Mouse (Mus musculus) neural tube, embryonic 11.5 days (tissue): ENCODE data around the gene Ptpn21. TPM values are rescaled to one million over a fixed set of nuclear protein-coding genes. Genes with fewer than 3 reads are reported as not detected.

Source experiments
- ATAC-seq: fragments of 200-750 bp; cut with Nextera tagmentation; 2 replicates; pipeline ENCODE4 v1.8.0; 2017; ENCODE audit warnings: moderate number of reproducible peaks, mild to moderate bottlenecking, moderate TSS enrichment, moderate library complexity; ENCODE audit not compliant: insufficient read depth, low FRiP score, low TSS enrichment
- DNase-seq: peaks from one replicate; pipeline ENCODE4 v3.0.0-alpha.2; 2015; ENCODE audit warnings: low spot score
- H3K27ac ChIP-seq: fragments of 300-500 bp; sonication (generic); 2 replicates; pipeline ENCODE4 v1.5.1; 2014; ENCODE audit warnings: low read depth, mild to moderate bottlenecking, low read length
- H3K27me3 ChIP-seq: fragments of 300-500 bp; sonication (generic); 2 replicates; pipeline ENCODE4 v1.6.1; 2014; ENCODE audit warnings: mild to moderate bottlenecking, low read length, mixed read lengths; ENCODE audit not compliant: control insufficient read depth, insufficient read depth
- H3K36me3 ChIP-seq: fragments of 300-500 bp; sonication (generic); 2 replicates; pipeline ENCODE4 v1.6.1; 2014; ENCODE audit warnings: mild to moderate bottlenecking, low read length, moderate library complexity, mixed read lengths; ENCODE audit not compliant: control insufficient read depth, insufficient read depth
- H3K4me1 ChIP-seq: fragments of 300-500 bp; sonication (generic); 2 replicates; pipeline ENCODE4 v1.6.1; 2014; ENCODE audit warnings: low read length, mixed read lengths; ENCODE audit not compliant: control insufficient read depth, insufficient read depth
- H3K4me2 ChIP-seq: fragments of 300-500 bp; sonication (generic); 2 replicates; pipeline ENCODE4 v1.6.1; 2014; ENCODE audit warnings: low read depth, mild to moderate bottlenecking, moderate library complexity
- H3K4me3 ChIP-seq: fragments of 300-500 bp; sonication (generic); 2 replicates; pipeline ENCODE4 v1.5.1; 2014; ENCODE audit warnings: low read depth, low read length
- H3K9ac ChIP-seq: fragments of 300-500 bp; sonication (generic); 2 replicates; pipeline ENCODE4 v1.6.1; 2014; ENCODE audit warnings: mild to moderate bottlenecking, low read length
- H3K9me3 ChIP-seq: fragments of 300-500 bp; sonication (generic); 2 replicates; pipeline ENCODE4 v1.6.1; 2016; ENCODE audit warnings: low read length; ENCODE audit not compliant: control insufficient read depth
- WGBS: fragments of 180-500 bp; shearing (Covaris S2); extraction: QIAGEN DNeasy Blood & Tissue Kit; methylation state at CpG from one replicate; pipeline ENCODE4 v1.1.7; 2014; 5-methylcytosine and 5-hydroxymethylcytosine counted together
- polyA plus RNA-seq: library from polyadenylated mRNA; unstranded; fragments of >200 nt; fragmentation: Nextera tagmentation; extraction: Ambion mirVana; gene quantifications from 2 replicates; pipeline ENCODE4 v1.2.1, GENCODE M21; 2014

Gene Ptpn21
- polyA plus RNA-seq, 1 experiment from 2014 or later: 6.6 TPM

DNA sequence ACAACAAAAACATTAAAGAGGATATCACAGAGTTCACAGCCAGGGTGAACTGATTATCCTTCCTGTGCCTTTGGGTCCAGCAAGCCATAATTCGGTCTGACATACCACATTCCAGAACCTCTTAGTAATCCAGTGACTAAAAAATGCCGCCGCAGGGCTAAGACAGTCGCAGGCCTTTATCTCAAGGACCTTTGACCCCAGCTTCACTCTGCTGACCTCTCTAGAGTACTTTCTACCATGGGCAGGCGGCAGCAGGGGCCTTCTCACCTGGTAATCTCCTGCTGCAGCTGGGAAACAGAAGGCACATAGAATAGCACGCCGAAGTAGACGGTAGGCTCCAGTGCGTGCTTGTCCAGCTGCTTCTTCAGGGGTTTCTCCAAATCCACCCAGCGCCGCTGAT is 22.4 kb downstream of the Ptpn21 start:
- Histone ChIP-seq H3K27me3 (no peaks in the 10 kb centered on the region), H3K4me2 (no peak overlapping the region), H3K4me3 (no peak overlapping the region), H3K9me3 (no peaks in the 10 kb centered on the region), H3K4me1 (no peaks in the 10 kb centered on the region), H3K27ac (no peak overlapping the region), H3K36me3 (no peaks in the 10 kb centered on the region), H3K9ac (no peak overlapping the region)
- 40% methylated on average over 11 of the region's 11 CpGs for WGBS
- ATAC-seq (no peak), DNase-seq (no peak)

DNA sequence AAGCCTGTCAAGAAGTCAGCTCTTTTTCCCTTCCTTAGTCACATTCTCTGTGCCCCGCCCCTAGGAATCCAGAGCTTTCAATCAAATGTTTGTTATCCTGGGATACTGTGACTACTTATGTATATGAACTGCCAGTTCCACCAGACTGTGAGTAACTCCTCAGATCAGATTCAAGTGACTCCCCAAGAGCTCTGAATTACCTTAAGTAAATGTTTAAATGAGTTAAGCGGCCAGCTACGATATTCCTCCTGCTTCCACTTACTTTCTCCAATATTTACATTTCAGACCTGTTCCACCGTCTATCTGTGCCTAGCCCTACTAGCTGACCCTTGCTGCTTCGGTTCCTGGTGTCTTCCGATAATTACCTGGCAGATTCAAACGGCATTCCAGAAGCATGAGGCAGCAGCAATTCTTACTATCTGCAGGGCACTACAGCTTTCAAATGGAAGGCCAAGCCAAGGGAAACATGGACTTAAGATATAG is 23.5 kb downstream of the Ptpn21 start:
- no peak for ATAC-seq
- no peak overlapping the region for H3K27ac ChIP-seq
- no peak overlapping the region for H3K4me2 ChIP-seq
- no peaks in the 10 kb centered on the region for H3K9me3 ChIP-seq
- no peak for DNase-seq
- no peaks in the 10 kb centered on the region for H3K27me3 ChIP-seq
- no peaks in the 10 kb centered on the region for H3K4me1 ChIP-seq
- 74% methylated on average over 7 of the region's 7 CpGs for WGBS
- no peak overlapping the region for H3K9ac ChIP-seq
- no peaks in the 10 kb centered on the region for H3K36me3 ChIP-seq
- H3K4me3 ChIP-seq: no peak overlapping the region

GRCm38 (mm10) chr12:98712819-98713218 is 24.4 kb downstream of the Ptpn21 start:
- Histone ChIP-seq H3K9me3 (no peaks in the 10 kb centered on the region), H3K4me1 (no peaks in the 10 kb centered on the region), H3K27me3 (no peaks in the 10 kb centered on the region), H3K4me2 (no peak overlapping the region), H3K27ac (no peak overlapping the region), H3K4me3 (no peak overlapping the region), H3K36me3 (no peaks in the 10 kb centered on the region), H3K9ac (no peak overlapping the region)
- WGBS: 75% methylated on average over 6 of the region's 6 CpGs
- ATAC-seq (no peak), DNase-seq (no peak)

DNA sequence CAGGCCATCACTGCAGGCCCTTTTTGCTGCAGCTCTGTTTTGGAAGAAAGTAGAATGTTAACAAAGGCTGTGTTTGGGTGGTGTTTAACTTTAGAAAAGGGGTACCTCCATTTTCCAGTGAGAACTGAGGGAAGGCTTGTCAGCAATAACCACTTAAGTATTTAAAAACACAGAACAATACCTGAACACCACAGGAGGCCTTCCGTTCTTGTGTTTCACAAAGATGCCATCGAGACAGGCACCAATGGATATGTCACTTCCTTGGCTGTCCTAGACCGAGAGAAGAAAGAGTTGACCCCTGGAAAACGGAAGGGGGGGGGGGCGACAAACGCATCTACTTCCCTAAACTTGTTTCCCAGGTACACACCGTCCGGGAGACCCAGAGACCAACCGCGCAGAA is 33.2 kb downstream of the Ptpn21 start:
- no peak for DNase-seq
- Histone ChIP-seq H3K27me3 (no peaks in the 10 kb centered on the region), H3K27ac (no peak overlapping the region), H3K4me3 (no peak overlapping the region), H3K9me3 (no peaks in the 10 kb centered on the region), H3K4me2 (no peak overlapping the region), H3K4me1 (no peaks in the 10 kb centered on the region), H3K36me3 (peaks cover 2% of the 10 kb centered on the region; the same call in 1 of the 2 replicates), H3K9ac (no peak overlapping the region)
- no peak for ATAC-seq
- 78% methylated on average over 10 of the region's 10 CpGs for WGBS

GRCm38 (mm10) chr12:98703554-98703953 is 33.7 kb downstream of the Ptpn21 start:
- no peaks in the 10 kb centered on the region for H3K9me3 ChIP-seq
- H3K27me3 ChIP-seq: no peaks in the 10 kb centered on the region
- WGBS: 75% methylated on average over 2 of the region's 2 CpGs
- no peak overlapping the region for H3K4me2 ChIP-seq
- ATAC-seq (no peak), DNase-seq (no peak)
- no peaks in the 10 kb centered on the region for H3K4me1 ChIP-seq
- H3K4me3 ChIP-seq: no peak overlapping the region
- H3K27ac ChIP-seq: no peak overlapping the region
- H3K36me3 ChIP-seq: peaks cover 2% of the 10 kb centered on the region; the same call in 1 of the 2 replicates
- no peak overlapping the region for H3K9ac ChIP-seq

DNA sequence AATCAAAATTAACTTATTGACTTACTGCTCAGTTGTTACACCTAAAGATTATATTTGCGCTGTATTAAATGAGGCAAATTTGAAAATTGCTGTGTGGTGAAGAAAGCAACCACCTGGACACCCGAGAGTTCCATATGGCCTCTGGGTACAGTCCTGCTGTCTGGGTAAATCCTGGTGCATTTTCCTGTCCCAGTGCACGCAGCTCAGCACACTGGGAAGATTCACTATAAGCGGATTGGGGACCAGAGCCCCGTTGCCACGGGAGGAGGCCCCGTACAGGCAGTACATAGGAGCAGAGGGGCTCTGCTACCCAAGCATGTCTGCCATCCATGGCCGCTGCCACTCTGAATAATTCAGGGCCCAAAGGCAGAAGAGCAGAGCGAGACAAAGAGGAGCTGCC is 35.6 kb downstream of the Ptpn21 start:
- H3K4me2 ChIP-seq: no peak overlapping the region
- H3K27me3 ChIP-seq: no peaks in the 10 kb centered on the region
- H3K36me3 ChIP-seq: peaks cover 2% of the 10 kb centered on the region; the same call in 1 of the 2 replicates
- no peak overlapping the region for H3K9ac ChIP-seq
- WGBS: 87% methylated on average over 9 of the region's 9 CpGs
- no peaks in the 10 kb centered on the region for H3K9me3 ChIP-seq
- no peaks in the 10 kb centered on the region for H3K4me1 ChIP-seq
- DNase-seq (no peak), ATAC-seq (no peak)
- no peak overlapping the region for H3K27ac ChIP-seq
- H3K4me3 ChIP-seq: no peak overlapping the region

DNA sequence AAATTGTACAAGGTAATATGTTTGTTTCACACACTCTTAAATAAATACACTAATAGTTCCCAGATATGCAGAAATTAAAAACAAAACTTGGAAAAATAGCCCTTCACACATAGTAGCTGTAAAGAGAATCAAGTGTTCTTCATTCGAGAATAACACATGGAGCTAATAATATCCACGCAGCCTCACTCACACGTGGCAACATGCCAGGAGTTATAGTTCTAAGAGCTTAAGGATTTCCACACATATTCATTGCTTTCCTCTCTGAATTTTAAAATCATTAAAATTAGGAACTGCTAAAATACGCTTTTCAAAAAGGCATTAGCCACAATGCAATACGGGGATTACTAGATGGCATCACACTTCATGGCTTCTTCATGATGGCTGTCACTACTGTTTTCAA is 40.0 kb downstream of the Ptpn21 start:
- no peak for ATAC-seq
- Histone ChIP-seq H3K9me3 (no peaks in the 10 kb centered on the region), H3K9ac (no peak overlapping the region), H3K4me1 (no peaks in the 10 kb centered on the region), H3K27me3 (no peaks in the 10 kb centered on the region), H3K27ac (no peak overlapping the region), H3K4me3 (no peak overlapping the region), H3K36me3 (no peaks in the 10 kb centered on the region; the same call in 1 of the 2 replicates), H3K4me2 (no peak overlapping the region)
- no peak for DNase-seq
- WGBS: 89% methylated on average over 5 of the region's 5 CpGs

DNA sequence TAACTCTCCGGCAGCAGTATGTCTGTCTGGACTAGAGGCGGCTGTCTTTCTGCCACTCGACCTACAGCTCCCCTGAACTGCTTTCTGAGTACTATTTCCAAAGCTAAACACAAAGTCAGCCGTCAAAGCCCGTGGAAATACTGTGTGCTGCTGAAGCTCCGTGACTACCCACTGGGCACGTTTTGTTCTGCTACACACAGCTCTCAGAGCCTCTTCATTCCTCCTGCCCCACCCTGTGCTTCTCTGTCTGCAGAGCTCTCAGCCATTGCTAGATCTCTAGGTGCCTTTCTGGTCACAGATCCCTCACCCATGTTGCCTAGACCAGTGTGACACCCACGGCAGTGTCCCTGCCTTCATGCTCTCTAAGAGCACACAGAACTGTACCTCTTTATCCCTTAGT is 47.0 kb downstream of the Ptpn21 start:
- H3K27ac ChIP-seq: no peak overlapping the region
- ATAC-seq: no peak

GRCm38 (mm10) chr12:98683574-98683973 is 53.6 kb downstream of the Ptpn21 start:
- no peak overlapping the region for H3K4me2 ChIP-seq
- H3K27me3 ChIP-seq: no peaks in the 10 kb centered on the region
- H3K27ac ChIP-seq: no peak overlapping the region
- ATAC-seq (no peak), DNase-seq (no peak)
- H3K9ac ChIP-seq: no peak overlapping the region
- H3K4me3 ChIP-seq: no peak overlapping the region
- WGBS: 77% methylated on average over 6 of the region's 6 CpGs
- peaks cover 7% of the 10 kb centered on the region for H3K36me3 ChIP-seq
- H3K4me1 ChIP-seq: no peaks in the 10 kb centered on the region
- no peaks in the 10 kb centered on the region for H3K9me3 ChIP-seq

More for the DNA sequence above, 47.0 kb downstream of the Ptpn21 start:
- no peaks in the 10 kb centered on the region for H3K9me3 ChIP-seq
- no peaks in the 10 kb centered on the region for H3K27me3 ChIP-seq
- peaks cover 4% of the 10 kb centered on the region for H3K36me3 ChIP-seq
- no peak overlapping the region for H3K4me2 ChIP-seq
- 88% methylated on average over 8 of the region's 8 CpGs for WGBS
- no peak overlapping the region for H3K9ac ChIP-seq
- no peaks in the 10 kb centered on the region for H3K4me1 ChIP-seq
- no peak overlapping the region for H3K4me3 ChIP-seq
- no peak for DNase-seq
